Mouse (Mus musculus): ENCODE measurements around the gene Susd6.

- TF ChIP-seq GATA1 (IDR thresholded peaks at IDR 0.05; ENCODE audit: borderline replicate concordance, low read length) (no peak), FLI1 (IDR thresholded peaks at IDR 0.05; ENCODE audit: low read length) (no peak)
Measured at GRCm38 (mm10) chr12:80794522-80794921, 4.2 kb downstream of the Susd6 start.
